Mouse (Mus musculus): ENCODE results near the gene Prkg1. TPM values are rescaled to one million over a fixed set of nuclear protein-coding genes. Genes with fewer than 3 reads are reported as not detected.

Gene Prkg1
- polyA plus RNA-seq, 1 experiment from 2014 or later: 2.5 TPM

- no peaks in the 10 kb centered on the region for H3K36me3 ChIP-seq (ENCODE audit: inconsistent target)
- 100% methylated on average over 1 of the region's 1 CpGs for WGBS (ENCODE audit: missing documents)
- H3K79me2 ChIP-seq (ENCODE audit: inconsistent target): no peaks in the 10 kb centered on the region
- no peak overlapping the region for H3K4me3 ChIP-seq (ENCODE audit: inconsistent target)
- H3K27ac ChIP-seq: no peak overlapping the region
These were observed 143.1 kb downstream of the Prkg1 start for GRCm38 (mm10) chr19:31621716-31622115.

- Histone ChIP-seq H3K27ac (no peak overlapping the region), H3K4me3 (ENCODE audit: inconsistent target) (no peak overlapping the region), H3K79me2 (ENCODE audit: inconsistent target) (no peaks in the 10 kb centered on the region), H3K36me3 (ENCODE audit: inconsistent target) (no peaks in the 10 kb centered on the region)
- WGBS (ENCODE audit: missing documents): 100% methylated on average over 1 of the region's 4 CpGs
These were observed 148.0 kb downstream of the Prkg1 start for GRCm38 (mm10) chr19:31616830-31617229.

DNA sequence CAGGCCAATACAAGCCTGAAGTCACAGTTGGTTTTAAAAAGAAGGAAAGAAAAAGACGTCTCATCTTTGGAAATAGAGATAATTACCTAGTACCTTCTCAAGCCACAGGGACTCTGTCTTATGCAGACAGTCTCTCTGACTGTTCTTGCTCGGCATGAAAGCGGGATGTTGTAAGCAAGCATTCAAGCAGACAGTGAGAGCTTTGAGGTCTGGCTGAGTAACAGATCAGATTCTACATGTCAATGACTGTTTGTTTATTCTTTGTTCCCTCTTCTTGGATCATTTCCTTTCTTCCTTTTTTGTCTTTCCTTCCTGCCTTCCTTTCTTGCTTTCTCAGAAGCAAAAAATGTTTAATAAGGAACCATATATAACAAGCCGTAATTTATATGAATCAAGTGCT, 148.7 kb downstream of the Prkg1 start:
- H3K4me3 ChIP-seq (ENCODE audit: inconsistent target): no peak overlapping the region
- WGBS (ENCODE audit: missing documents): 86% methylated on average over 4 of the region's 4 CpGs
- H3K79me2 ChIP-seq (ENCODE audit: inconsistent target): no peaks in the 10 kb centered on the region
- H3K27ac ChIP-seq: no peak overlapping the region
- H3K36me3 ChIP-seq (ENCODE audit: inconsistent target): no peaks in the 10 kb centered on the region

DNA sequence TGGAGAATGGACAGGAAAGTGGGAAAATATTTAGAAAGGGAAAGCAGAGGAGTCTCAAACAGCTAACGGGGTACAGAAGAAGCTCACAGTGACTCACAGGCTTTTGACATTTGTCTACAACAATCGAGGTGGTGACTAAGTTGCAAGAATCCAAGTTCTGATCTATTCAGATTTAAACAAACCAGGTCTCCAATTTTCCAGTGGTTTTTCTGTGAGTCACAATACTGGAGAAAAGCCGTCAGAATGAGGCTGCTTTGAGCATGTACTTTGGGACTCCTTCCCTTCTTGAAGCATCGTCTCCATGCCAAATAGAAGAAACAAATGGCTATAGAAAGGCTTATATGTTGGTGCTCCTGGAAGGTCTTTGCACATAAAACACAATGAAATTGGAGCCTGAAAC, 151.7 kb downstream of the Prkg1 start:
- H3K36me3 ChIP-seq (ENCODE audit: inconsistent target): no peaks in the 10 kb centered on the region
- no peak overlapping the region for H3K27ac ChIP-seq
- H3K79me2 ChIP-seq (ENCODE audit: inconsistent target): no peaks in the 10 kb centered on the region
- no peak overlapping the region for H3K4me3 ChIP-seq (ENCODE audit: inconsistent target)
- WGBS (ENCODE audit: missing documents): 95% methylated on average over 4 of the region's 4 CpGs

DNA sequence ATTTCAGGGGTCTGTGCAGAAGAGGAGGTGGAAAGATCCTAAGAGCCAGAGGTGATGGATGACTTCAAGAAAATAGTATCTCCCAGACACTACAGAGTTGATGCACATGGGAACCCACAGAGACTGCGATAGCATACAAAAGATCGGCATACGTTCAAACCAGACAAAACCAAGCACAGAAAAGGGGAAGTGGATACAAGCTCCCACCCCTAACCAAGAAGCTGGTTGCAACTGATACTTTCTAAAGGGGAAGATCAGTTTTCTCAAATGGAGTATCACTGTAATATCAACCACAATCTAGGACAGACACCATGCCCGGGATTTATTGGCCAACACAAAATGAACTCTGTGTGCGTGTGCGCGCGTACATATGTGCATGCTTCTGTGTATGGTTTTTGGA, 162.3 kb downstream of the Prkg1 start:
- Histone ChIP-seq H3K4me3 (ENCODE audit: inconsistent target) (no peak overlapping the region), H3K27ac (no peak overlapping the region), H3K79me2 (ENCODE audit: inconsistent target) (no peaks in the 10 kb centered on the region), H3K36me3 (ENCODE audit: inconsistent target) (no peaks in the 10 kb centered on the region)
- 5% methylated on average over 8 of the region's 8 CpGs for WGBS (ENCODE audit: missing documents)

DNA sequence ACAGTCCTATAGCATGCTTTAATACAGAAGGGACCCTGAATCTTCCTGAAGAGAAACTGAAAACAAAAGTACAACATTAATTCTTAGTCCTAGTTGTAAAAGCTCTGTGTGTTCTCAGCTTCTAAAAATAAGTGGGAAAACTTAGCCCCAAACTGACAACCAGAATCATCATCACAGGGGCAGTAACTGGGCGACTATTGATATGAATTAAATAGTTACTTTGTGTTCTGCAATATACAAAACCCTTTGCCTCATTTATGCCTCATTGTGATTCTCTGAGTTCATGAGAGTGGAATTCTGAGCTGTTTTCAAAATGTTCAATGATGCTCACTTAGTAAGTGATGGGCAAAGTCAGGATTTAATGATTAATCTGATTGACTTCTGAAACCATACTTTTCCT, 170.8 kb downstream of the Prkg1 start:
- WGBS (ENCODE audit: missing documents): 64% methylated on average over 1 of the region's 1 CpGs
- Histone ChIP-seq H3K79me2 (ENCODE audit: inconsistent target) (no peaks in the 10 kb centered on the region), H3K36me3 (ENCODE audit: inconsistent target) (no peaks in the 10 kb centered on the region), H3K27ac (no peak overlapping the region), H3K4me3 (ENCODE audit: inconsistent target) (no peak overlapping the region)

DNA sequence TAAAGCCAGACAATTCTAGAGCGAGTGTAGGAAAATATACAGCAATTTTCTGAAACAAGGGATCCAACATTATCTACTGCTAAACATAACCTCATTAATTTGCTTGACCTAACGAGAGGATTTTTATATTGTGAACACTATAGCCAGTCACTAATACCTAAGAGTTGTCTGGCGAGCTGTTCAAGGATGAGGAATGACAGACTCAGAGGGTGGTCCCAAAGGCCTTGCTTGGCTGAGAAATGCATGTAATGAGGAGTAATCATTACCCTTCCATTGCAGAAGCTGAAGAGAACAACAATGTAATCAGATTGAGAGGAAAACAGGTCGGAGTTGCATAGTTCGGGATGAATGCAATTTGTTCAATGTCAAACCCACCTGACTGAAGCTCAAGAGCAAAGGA, 174.1 kb downstream of the Prkg1 start:
- Histone ChIP-seq H3K27ac (no peak overlapping the region), H3K79me2 (ENCODE audit: inconsistent target) (no peaks in the 10 kb centered on the region), H3K4me3 (ENCODE audit: inconsistent target) (no peak overlapping the region), H3K36me3 (ENCODE audit: inconsistent target) (no peaks in the 10 kb centered on the region)
- 89% methylated on average over 5 of the region's 5 CpGs for WGBS (ENCODE audit: missing documents)

GRCm38 (mm10) chr19:31577092-31577491, 187.7 kb downstream of the Prkg1 start:
- H3K79me2 ChIP-seq (ENCODE audit: inconsistent target): no peaks in the 10 kb centered on the region
- 96% methylated on average over 4 of the region's 4 CpGs for WGBS (ENCODE audit: missing documents)
- no peak overlapping the region for H3K27ac ChIP-seq
- H3K4me3 ChIP-seq (ENCODE audit: inconsistent target): no peak overlapping the region
- H3K36me3 ChIP-seq (ENCODE audit: inconsistent target): no peaks in the 10 kb centered on the region

DNA sequence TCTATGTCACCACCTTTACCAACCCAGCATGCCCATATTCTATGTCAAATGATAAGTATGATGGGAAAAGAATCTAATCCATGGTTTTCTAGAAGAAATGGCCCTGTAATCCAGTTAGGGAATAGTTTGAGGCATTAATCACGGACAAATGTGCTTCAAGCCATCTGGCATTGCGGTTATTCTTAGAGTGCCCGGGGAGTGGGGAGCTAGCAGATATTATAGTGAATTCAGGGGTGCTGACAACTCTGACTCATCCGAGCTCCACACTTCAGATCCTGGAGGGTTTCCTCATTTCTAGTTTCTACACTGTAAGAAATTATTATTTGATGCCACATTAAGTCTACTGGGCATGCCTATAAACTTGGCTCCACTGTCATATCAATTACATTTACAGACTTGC, 200.5 kb downstream of the Prkg1 start:
- Histone ChIP-seq H3K36me3 (ENCODE audit: inconsistent target) (no peaks in the 10 kb centered on the region), H3K79me2 (ENCODE audit: inconsistent target) (no peaks in the 10 kb centered on the region), H3K4me3 (ENCODE audit: inconsistent target) (no peak overlapping the region), H3K27ac (no peak overlapping the region)
- 80% methylated on average over 3 of the region's 4 CpGs for WGBS (ENCODE audit: missing documents)

DNA sequence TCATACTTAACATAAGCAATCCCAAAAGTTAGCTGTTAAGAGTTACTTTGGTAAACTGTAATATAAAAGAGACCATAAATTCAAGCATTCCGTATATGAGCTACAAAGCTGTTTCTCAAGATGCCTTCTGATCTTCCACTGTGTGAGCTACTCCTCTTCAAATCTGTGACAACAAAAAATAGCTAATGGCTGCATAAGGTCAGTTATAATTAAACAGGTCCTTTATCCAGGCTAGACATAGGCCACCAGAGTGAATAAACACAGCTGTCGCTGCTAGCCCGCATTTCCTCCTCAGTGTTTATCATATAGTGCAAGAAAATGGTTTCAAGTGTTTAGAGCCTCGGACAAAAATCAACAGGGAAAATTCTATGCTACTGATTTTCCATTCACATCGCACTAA, 218.8 kb downstream of the Prkg1 start:
- Histone ChIP-seq H3K36me3 (ENCODE audit: inconsistent target) (no peaks in the 10 kb centered on the region), H3K4me3 (ENCODE audit: inconsistent target) (no peak overlapping the region), H3K27ac (no peak overlapping the region), H3K79me2 (ENCODE audit: inconsistent target) (no peaks in the 10 kb centered on the region)
- WGBS (ENCODE audit: missing documents): 97% methylated on average over 5 of the region's 5 CpGs

DNA sequence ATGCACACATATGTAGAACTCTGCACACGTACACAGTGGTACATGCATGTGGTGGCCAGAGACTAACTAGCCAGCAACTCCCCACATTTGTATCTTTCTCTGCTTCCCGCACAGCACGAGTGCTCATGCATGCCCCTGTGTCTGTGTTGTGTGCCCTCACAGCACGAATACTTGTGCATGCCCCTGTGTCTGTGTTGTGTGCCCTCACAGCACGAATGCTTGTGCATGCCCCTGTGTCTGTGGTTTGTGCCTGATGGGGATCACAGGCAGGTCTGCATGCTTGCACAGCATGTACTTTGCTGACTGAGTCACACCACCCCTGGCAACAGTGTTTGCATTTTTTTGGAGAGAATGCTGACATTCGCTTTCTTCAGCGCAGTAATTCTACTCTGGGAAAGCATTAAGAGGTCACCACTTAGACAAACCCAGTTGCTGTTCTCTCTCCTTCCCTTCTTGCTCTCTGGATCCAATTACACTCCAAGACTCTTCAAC, 233.5 kb downstream of the Prkg1 start:
- no peaks in the 10 kb centered on the region for H3K79me2 ChIP-seq (ENCODE audit: inconsistent target)
- no peaks in the 10 kb centered on the region for H3K36me3 ChIP-seq (ENCODE audit: inconsistent target)
- H3K27ac ChIP-seq: no peak overlapping the region
- H3K4me3 ChIP-seq (ENCODE audit: inconsistent target): no peak overlapping the region
- WGBS (ENCODE audit: missing documents): 50% methylated on average over 7 of the region's 7 CpGs

GRCm38 (mm10) chr19:31530616-31531015, 234.2 kb downstream of the Prkg1 start:
- H3K79me2 ChIP-seq (ENCODE audit: inconsistent target): no peaks in the 10 kb centered on the region
- no peak overlapping the region for H3K27ac ChIP-seq
- 11% methylated on average over 5 of the region's 5 CpGs for WGBS (ENCODE audit: missing documents)
- no peak overlapping the region for H3K4me3 ChIP-seq (ENCODE audit: inconsistent target)
- H3K36me3 ChIP-seq (ENCODE audit: inconsistent target): no peaks in the 10 kb centered on the region

DNA sequence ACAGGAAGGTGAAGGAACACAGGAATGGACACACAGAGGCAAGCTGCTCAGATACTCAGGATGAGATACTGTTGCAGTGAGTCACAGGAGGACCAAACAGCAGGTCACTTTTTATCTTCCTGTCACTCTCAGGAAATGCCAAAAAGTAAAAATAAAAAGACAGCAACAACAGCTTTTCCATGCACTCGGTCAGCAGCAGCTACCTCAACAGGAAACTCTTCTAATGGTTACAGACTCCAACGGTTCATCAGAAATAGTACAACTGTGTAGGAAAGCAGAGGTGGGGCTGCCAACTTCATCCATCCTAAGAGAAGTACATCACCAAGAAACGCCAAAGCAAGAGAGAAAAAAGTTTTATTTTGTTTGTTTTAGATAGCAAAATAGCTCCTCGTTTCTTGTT, 234.9 kb downstream of the Prkg1 start:
- no peak overlapping the region for H3K27ac ChIP-seq
- no peaks in the 10 kb centered on the region for H3K79me2 ChIP-seq (ENCODE audit: inconsistent target)
- H3K4me3 ChIP-seq (ENCODE audit: inconsistent target): no peak overlapping the region
- no peaks in the 10 kb centered on the region for H3K36me3 ChIP-seq (ENCODE audit: inconsistent target)
- 7% methylated on average over 4 of the region's 4 CpGs for WGBS (ENCODE audit: missing documents)

GRCm38 (mm10) chr19:31514490-31514889, 250.3 kb downstream of the Prkg1 start:
- Histone ChIP-seq H3K27ac (no peak overlapping the region), H3K36me3 (ENCODE audit: inconsistent target) (no peaks in the 10 kb centered on the region)
- WGBS (ENCODE audit: missing documents): 100% methylated on average over 2 of the region's 2 CpGs

DNA sequence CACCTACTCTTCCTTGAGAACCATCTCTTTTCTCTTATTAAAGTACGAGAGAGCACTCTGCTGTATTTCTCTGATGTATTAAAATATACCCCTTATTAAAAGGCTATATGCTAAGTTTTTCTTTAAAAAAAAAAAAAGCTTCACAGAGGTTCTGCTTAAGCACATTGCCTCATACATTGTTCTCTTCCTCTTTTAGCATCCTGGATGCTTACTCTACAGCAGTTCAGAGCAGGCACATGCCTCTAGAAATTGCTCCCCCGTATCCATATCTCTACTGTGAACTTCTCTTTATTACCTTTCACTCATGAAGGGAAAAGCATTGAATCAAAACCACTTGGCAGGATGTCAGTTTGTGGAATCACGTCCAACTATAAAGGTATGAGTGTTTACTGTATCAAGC, 257.0 kb downstream of the Prkg1 start:
- Histone ChIP-seq H3K4me3 (ENCODE audit: inconsistent target) (no peak overlapping the region), H3K27ac (no peak overlapping the region), H3K36me3 (ENCODE audit: inconsistent target) (no peaks in the 10 kb centered on the region), H3K79me2 (ENCODE audit: inconsistent target) (no peaks in the 10 kb centered on the region)
- WGBS (ENCODE audit: missing documents): 23% methylated on average over 3 of the region's 3 CpGs

More at GRCm38 (mm10) chr19:31514490-31514889, 250.3 kb downstream of the Prkg1 start:
- H3K4me3 ChIP-seq (ENCODE audit: inconsistent target): no peak overlapping the region
- no peaks in the 10 kb centered on the region for H3K79me2 ChIP-seq (ENCODE audit: inconsistent target)

- Histone ChIP-seq H3K79me2 (ENCODE audit: inconsistent target) (no peaks in the 10 kb centered on the region), H3K4me3 (ENCODE audit: inconsistent target) (no peak overlapping the region), H3K27ac (no peak overlapping the region), H3K36me3 (ENCODE audit: inconsistent target) (no peaks in the 10 kb centered on the region)
- WGBS (ENCODE audit: missing documents): 95% methylated on average over 2 of the region's 2 CpGs
These were observed 258.5 kb downstream of the Prkg1 start for GRCm38 (mm10) chr19:31506296-31506695.
